Mouse (Mus musculus) forebrain, embryonic 13.5 days (tissue): ENCODE measurements around the gene Slc4a4. TPM values are rescaled to one million over a fixed set of nuclear protein-coding genes. Genes with fewer than 3 reads are reported as not detected.

Experiments
- ATAC-seq: fragments of 200-750 bp; cut with Nextera tagmentation; 2 replicates; pipeline ENCODE4 v1.8.0; 2017
- H3K27ac ChIP-seq: fragments of 300-500 bp; sonication (generic); 2 replicates; pipeline ENCODE4 v1.5.1; 2015; ENCODE audit warnings: inconsistent platforms, mild to moderate bottlenecking, moderate library complexity
- H3K27me3 ChIP-seq: fragments of 300-500 bp; sonication (generic); 2 replicates; pipeline ENCODE4 v1.6.1; 2015; ENCODE audit warnings: mild to moderate bottlenecking, inconsistent platforms
- H3K36me3 ChIP-seq: fragments of 300-500 bp; sonication (generic); 2 replicates; pipeline ENCODE4 v1.6.1; 2015; ENCODE audit warnings: mild to moderate bottlenecking, inconsistent platforms; ENCODE audit not compliant: poor library complexity, severe bottlenecking
- H3K4me1 ChIP-seq: fragments of 300-500 bp; sonication (generic); 2 replicates; pipeline ENCODE4 v1.6.1; 2015; ENCODE audit warnings: inconsistent platforms
- H3K4me2 ChIP-seq: fragments of 300-500 bp; sonication (generic); 2 replicates; pipeline ENCODE4 v1.6.1; 2015; ENCODE audit warnings: inconsistent platforms, mild to moderate bottlenecking, moderate library complexity
- H3K4me3 ChIP-seq: fragments of 300-500 bp; sonication (generic); 2 replicates; pipeline ENCODE4 v1.5.1; 2015; ENCODE audit warnings: mild to moderate bottlenecking, inconsistent platforms
- H3K9ac ChIP-seq: fragments of 300-500 bp; sonication (generic); 2 replicates; pipeline ENCODE4 v1.6.1; 2015; ENCODE audit warnings: mild to moderate bottlenecking, inconsistent platforms
- H3K9me3 ChIP-seq: fragments of 300-500 bp; sonication (generic); replicated peaks from 2 replicates; pipeline ENCODE4 v1.6.1; 2016; ENCODE audit warnings: inconsistent platforms
- WGBS: fragments of 180-500 bp; shearing (Covaris S2); methylation state at CpG from one replicate; pipeline ENCODE4 v1.1.7; 2015; 5-methylcytosine and 5-hydroxymethylcytosine counted together
- polyA plus RNA-seq: library from polyadenylated mRNA; unstranded; fragments of >200 nt; fragmentation: Nextera tagmentation; extraction: Ambion mirVana; gene quantifications from 2 replicates; pipeline ENCODE4 v1.2.1, GENCODE M21; 2015

Gene Slc4a4
- polyA plus RNA-seq, 1 experiment from 2014 or later = 1.1 TPM

DNA sequence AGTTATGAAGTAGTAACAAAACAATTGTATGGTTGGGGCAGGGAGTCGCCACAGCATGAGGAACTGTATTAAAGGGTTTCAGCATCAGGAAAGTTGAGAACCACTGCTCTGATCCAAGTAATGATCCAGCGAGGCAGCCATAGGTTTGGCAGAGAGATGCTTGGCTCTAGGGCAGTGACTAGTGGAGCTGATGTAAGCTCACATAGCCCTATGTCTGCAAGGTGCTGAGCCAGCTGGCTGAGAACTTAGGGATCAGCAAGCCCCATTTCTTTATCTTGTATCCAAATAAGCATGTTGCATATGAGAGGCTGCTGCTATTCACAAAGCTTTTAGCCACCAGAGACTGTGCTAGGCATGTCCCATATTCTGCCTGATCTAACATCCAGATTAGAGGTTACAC, 259.7 kb downstream of the Slc4a4 start:
- H3K4me1 ChIP-seq = no peaks in the 10 kb centered on the region
- H3K9me3 ChIP-seq = no peaks in the 10 kb centered on the region
- H3K36me3 ChIP-seq = no peaks in the 10 kb centered on the region
- no peaks in the 10 kb centered on the region for H3K27me3 ChIP-seq
- no peak overlapping the region for H3K4me3 ChIP-seq
- 82% methylated on average over 2 of the region's 2 CpGs for WGBS
- no peak for ATAC-seq
- no peak overlapping the region for H3K4me2 ChIP-seq
- H3K9ac ChIP-seq = no peak overlapping the region
- no peak overlapping the region for H3K27ac ChIP-seq

GRCm38 (mm10) chr5:89147282-89147790, 260.7 kb downstream of the Slc4a4 start:
- Histone ChIP-seq H3K9me3 (no peaks in the 10 kb centered on the region), H3K27me3 (no peaks in the 10 kb centered on the region)

GRCm38 (mm10) chr5:89149436-89150040, 262.9 kb downstream of the Slc4a4 start:
- H3K27me3 ChIP-seq = no peaks in the 10 kb centered on the region
- H3K4me2 ChIP-seq = no peak overlapping the region
- 41% methylated on average over 2 of the region's 2 CpGs for WGBS
- H3K36me3 ChIP-seq = no peaks in the 10 kb centered on the region
- H3K9me3 ChIP-seq = no peaks in the 10 kb centered on the region
- no peak overlapping the region for H3K4me3 ChIP-seq
- no peak overlapping the region for H3K27ac ChIP-seq
- H3K4me1 ChIP-seq = no peaks in the 10 kb centered on the region
- no peak for ATAC-seq
- no peak overlapping the region for H3K9ac ChIP-seq

More at GRCm38 (mm10) chr5:89147282-89147790, 260.7 kb downstream of the Slc4a4 start:
- WGBS = 93% methylated on average over 13 of the region's 13 CpGs
- no peaks in the 10 kb centered on the region for H3K36me3 ChIP-seq
- no peaks in the 10 kb centered on the region for H3K4me1 ChIP-seq
- H3K4me2 ChIP-seq = no peak overlapping the region
- H3K4me3 ChIP-seq = no peak overlapping the region
- no peak overlapping the region for H3K27ac ChIP-seq
- ATAC-seq = no peak
- no peak overlapping the region for H3K9ac ChIP-seq

- no peaks in the 10 kb centered on the region for H3K36me3 ChIP-seq
- no peak overlapping the region for H3K4me2 ChIP-seq
- H3K9ac ChIP-seq = no peak overlapping the region
- ATAC-seq = no peak
- H3K4me3 ChIP-seq = no peak overlapping the region
- no peaks in the 10 kb centered on the region for H3K4me1 ChIP-seq
- 80% methylated on average over 3 of the region's 3 CpGs for WGBS
- no peaks in the 10 kb centered on the region for H3K27me3 ChIP-seq
- no peaks in the 10 kb centered on the region for H3K9me3 ChIP-seq
- no peak overlapping the region for H3K27ac ChIP-seq
These were observed 264.5 kb downstream of the Slc4a4 start for GRCm38 (mm10) chr5:89151076-89151475.

- Histone ChIP-seq H3K4me1 (no peaks in the 10 kb centered on the region), H3K27me3 (no peaks in the 10 kb centered on the region), H3K36me3 (no peaks in the 10 kb centered on the region), H3K27ac (no peak overlapping the region), H3K4me2 (no peak overlapping the region), H3K9ac (no peak overlapping the region), H3K4me3 (no peak overlapping the region), H3K9me3 (no peaks in the 10 kb centered on the region)
- no peak for ATAC-seq
- 91% methylated on average over 2 of the region's 2 CpGs for WGBS
These were observed 284.6 kb downstream of the Slc4a4 start for GRCm38 (mm10) chr5:89171025-89171718.

- Histone ChIP-seq H3K27ac (no peak overlapping the region), H3K36me3 (no peaks in the 10 kb centered on the region), H3K9me3 (no peaks in the 10 kb centered on the region), H3K9ac (no peak overlapping the region), H3K4me3 (no peak overlapping the region), H3K4me2 (no peak overlapping the region), H3K27me3 (no peaks in the 10 kb centered on the region), H3K4me1 (no peaks in the 10 kb centered on the region)
- ATAC-seq = 0 out of 2 replicates have a peak, but pooled peaks have one; percentile 50
- WGBS = 33% methylated on average over 3 of the region's 3 CpGs
These were observed 303.4 kb downstream of the Slc4a4 start for GRCm38 (mm10) chr5:89190063-89190462.

DNA sequence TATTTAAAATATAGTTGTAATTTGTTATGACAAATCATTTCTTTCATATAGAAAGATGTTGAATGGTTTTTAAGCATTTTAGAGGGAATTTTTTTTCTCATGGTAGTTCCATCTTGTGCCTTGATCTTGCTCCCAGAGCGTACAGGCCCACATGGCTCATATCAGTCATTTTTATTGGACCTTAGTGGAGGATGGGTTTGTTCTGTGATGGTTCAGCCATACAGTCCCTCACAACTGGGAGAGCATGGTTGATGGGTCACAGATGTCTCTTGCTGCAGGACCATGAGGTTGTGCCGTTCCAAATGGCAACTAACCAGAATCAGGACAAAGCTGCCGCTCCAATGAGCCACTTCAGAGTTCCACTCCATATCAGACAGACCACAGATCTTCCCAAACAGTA, 308.0 kb downstream of the Slc4a4 start:
- ATAC-seq = no peak
- Histone ChIP-seq H3K27me3 (no peaks in the 10 kb centered on the region), H3K4me3 (no peak overlapping the region), H3K36me3 (no peaks in the 10 kb centered on the region), H3K9me3 (no peaks in the 10 kb centered on the region), H3K27ac (no peak overlapping the region), H3K4me2 (no peak overlapping the region), H3K9ac (no peak overlapping the region), H3K4me1 (no peaks in the 10 kb centered on the region)
- 96% methylated on average over 3 of the region's 3 CpGs for WGBS

- Histone ChIP-seq H3K4me2 (no peak overlapping the region), H3K4me3 (no peak overlapping the region), H3K36me3 (no peaks in the 10 kb centered on the region), H3K4me1 (no peaks in the 10 kb centered on the region), H3K9ac (no peak overlapping the region), H3K27ac (no peak overlapping the region), H3K27me3 (no peaks in the 10 kb centered on the region), H3K9me3 (no peaks in the 10 kb centered on the region)
- WGBS = 87% methylated on average over 2 of the region's 2 CpGs
- no peak for ATAC-seq
These were observed 311.9 kb downstream of the Slc4a4 start for GRCm38 (mm10) chr5:89198501-89198900.

DNA sequence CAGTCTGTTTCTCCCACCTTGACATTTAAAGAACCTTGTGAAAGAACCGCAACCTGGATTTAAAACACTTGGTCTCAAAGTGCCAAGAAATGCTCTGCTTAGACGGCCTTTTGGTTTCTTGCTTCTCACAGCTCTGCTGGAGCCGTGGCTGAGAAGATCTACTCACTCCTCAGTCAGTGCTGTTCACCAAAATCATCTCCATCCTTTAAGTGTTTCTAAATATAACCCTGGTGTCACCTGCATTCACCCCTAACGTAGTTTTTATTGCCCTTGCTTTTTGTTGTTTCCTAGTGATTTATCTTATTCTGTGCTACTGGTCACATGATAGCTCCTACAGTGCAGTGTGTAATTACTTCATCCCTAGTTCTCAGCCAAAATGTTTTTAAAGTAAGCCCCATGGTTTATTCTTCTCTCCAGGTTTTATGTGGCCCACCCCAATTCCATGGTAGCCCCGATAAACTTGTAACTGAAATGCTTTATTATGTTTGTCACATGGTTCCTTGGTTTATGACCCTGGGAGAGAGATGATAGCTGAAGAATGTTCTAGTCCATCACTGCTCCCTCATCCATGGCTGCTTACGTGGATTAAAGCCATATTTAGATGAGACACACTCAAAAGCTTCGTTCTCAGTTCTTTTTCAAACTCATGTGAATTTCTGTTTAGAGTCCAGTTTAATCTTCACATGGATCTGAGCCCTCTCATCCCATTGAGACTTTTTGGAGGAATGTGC, 323.5 kb downstream of the Slc4a4 start:
- 83% methylated on average over 7 of the region's 7 CpGs for WGBS

GRCm38 (mm10) chr5:89211057-89211456, 324.4 kb downstream of the Slc4a4 start:
- Histone ChIP-seq H3K4me2 (no peak overlapping the region), H3K9me3 (no peaks in the 10 kb centered on the region), H3K27me3 (no peaks in the 10 kb centered on the region), H3K27ac (no peak overlapping the region), H3K4me3 (no peak overlapping the region), H3K36me3 (no peaks in the 10 kb centered on the region), H3K9ac (no peak overlapping the region), H3K4me1 (no peaks in the 10 kb centered on the region)
- no peak for ATAC-seq
- 75% methylated on average over 1 of the region's 1 CpGs for WGBS

More for the DNA sequence above, 323.5 kb downstream of the Slc4a4 start:
- Histone ChIP-seq H3K36me3 (no peaks in the 10 kb centered on the region), H3K27ac (no peak overlapping the region), H3K27me3 (no peaks in the 10 kb centered on the region), H3K4me2 (no peak overlapping the region), H3K9me3 (no peaks in the 10 kb centered on the region), H3K4me3 (no peak overlapping the region), H3K9ac (no peak overlapping the region), H3K4me1 (no peaks in the 10 kb centered on the region)
- ATAC-seq = no peak

GRCm38 (mm10) chr5:89218222-89218621, 331.6 kb downstream of the Slc4a4 start:
- no peaks in the 10 kb centered on the region for H3K36me3 ChIP-seq
- no peaks in the 10 kb centered on the region for H3K4me1 ChIP-seq
- H3K27me3 ChIP-seq = no peaks in the 10 kb centered on the region
- WGBS = 89% methylated on average over 8 of the region's 8 CpGs
- ATAC-seq = no peak
- no peaks in the 10 kb centered on the region for H3K9me3 ChIP-seq
- H3K4me2 ChIP-seq = no peak overlapping the region
- no peak overlapping the region for H3K4me3 ChIP-seq
- no peak overlapping the region for H3K9ac ChIP-seq
- no peak overlapping the region for H3K27ac ChIP-seq

GRCm38 (mm10) chr5:89218709-89219108, 332.1 kb downstream of the Slc4a4 start:
- H3K36me3 ChIP-seq = no peaks in the 10 kb centered on the region
- H3K4me3 ChIP-seq = no peak overlapping the region
- no peaks in the 10 kb centered on the region for H3K9me3 ChIP-seq
- no peak overlapping the region for H3K27ac ChIP-seq
- no peaks in the 10 kb centered on the region for H3K27me3 ChIP-seq
- 81% methylated on average over 6 of the region's 6 CpGs for WGBS
- no peak overlapping the region for H3K4me2 ChIP-seq
- ATAC-seq = no peak
- H3K9ac ChIP-seq = no peak overlapping the region
- no peaks in the 10 kb centered on the region for H3K4me1 ChIP-seq
